Mouse (Mus musculus) right cerebral cortex, adult 18-20 months (tissue): ENCODE results near the gene Camp.

Source experiments
- DNase-seq: peaks from one replicate; pipeline ENCODE4 v3.0.0; 2022; ENCODE audit warnings: mixed read lengths

Gene Camp

DNA sequence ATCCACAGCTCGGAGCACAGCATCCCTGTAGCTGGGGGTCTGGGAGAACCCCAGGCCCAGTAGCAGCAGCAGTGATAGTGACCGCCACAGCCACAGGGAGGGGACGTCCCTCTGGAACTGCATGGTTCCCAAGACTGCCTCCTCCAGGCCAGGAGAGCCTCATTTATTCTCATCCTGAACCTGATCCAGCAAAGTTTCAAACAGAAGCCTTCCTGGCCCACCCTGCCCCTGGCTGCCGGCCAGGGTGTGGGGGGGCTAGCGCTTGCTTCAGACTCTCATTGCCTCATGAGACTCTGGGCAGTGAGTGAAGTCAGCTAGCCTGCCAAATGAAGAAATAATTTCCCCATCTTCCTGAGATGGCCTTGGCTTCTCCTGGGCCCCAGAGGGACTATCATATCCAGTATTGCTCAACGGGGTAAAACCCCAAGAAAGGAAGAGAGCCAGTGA, at the start of gene Camp:
Gene Camp, minus strand, starts transcription at position 306 of the 447 bp plus-strand sequence.
- DNase-seq, result no peak

DNA sequence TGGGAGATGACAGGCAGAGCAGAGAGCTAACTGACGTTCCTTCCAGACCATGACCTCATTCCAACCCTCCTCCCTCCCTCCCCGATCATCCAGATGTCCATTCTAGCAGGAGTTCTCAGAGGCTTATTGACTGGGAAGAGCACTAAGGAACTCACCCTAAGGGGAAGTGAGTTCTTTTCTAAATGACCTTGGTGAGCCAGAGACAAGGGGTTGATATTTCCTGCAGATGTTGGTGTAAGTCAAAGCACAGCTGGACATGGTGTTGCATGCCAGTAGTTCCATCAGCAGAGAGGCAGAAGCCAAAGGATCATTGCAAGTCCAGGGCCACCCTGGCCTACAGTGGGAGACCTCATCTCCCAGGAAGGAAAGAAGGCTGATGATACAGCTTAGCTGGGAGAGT, 48.6 kb upstream of the Camp start:
- DNase-seq, result no peak

DNA sequence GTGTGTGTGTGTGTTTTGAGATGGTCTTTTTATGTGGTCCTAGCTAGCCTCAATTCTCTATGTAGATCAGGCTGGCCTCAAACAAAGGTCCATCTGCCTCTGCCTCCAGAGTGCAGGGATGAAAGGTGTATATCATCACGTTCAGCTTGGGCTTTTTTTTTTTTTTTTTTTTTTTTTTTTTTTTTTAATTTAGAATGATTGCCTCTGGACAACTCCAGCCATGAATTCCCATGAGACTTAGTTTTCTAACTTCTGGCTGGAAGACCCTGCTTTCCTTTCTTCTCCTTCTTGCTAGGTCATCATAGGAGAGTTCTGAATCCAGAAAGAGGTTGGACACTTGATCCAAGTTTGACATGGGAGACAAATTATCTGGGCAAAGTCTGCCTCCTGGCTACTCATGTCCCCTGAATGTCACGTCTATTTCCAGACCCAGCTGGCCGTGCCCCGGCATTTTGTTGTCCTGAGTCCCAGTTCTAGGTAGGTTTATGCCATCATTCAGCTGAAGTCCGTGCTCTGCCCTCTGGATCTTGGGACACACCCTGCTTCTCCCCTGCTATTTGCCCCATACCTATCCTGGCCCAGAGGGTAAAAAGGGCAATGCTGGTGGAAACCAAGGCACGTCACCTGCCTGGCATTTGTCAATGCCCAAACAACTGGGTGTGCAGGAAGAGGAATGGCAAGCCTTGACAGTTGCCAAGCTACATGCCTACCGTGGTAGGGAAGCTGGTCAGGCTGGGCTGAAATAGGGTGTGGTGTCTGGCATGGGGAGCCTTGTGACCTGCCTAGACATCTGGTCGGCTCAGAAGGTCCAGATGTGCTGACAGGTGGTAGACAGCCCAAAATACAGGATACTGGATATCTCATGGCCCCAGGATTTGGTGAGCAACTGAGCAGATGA, 47.1 kb upstream of the Camp start:
- DNase-seq, result no peak

DNA sequence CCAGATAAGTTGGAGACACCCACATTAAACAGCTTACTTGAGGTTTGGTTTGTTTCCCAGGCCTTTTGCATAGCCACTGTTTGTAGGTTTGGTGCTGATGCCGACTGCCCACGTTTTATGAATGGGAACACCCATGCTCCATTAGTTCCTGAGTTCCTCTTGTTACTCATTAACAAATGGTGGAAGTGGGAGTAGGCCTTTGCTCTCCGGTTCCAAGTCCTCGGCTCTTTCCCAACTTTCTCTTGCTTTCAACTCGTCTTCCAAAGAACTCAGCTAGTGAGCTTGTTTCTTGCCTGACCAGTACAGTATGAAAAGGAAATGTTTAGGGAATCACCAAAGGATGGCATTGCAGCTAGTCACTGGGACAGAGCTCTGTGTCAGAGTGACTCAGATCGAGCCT, 46.2 kb upstream of the Camp start:
- no peak for DNase-seq

DNA sequence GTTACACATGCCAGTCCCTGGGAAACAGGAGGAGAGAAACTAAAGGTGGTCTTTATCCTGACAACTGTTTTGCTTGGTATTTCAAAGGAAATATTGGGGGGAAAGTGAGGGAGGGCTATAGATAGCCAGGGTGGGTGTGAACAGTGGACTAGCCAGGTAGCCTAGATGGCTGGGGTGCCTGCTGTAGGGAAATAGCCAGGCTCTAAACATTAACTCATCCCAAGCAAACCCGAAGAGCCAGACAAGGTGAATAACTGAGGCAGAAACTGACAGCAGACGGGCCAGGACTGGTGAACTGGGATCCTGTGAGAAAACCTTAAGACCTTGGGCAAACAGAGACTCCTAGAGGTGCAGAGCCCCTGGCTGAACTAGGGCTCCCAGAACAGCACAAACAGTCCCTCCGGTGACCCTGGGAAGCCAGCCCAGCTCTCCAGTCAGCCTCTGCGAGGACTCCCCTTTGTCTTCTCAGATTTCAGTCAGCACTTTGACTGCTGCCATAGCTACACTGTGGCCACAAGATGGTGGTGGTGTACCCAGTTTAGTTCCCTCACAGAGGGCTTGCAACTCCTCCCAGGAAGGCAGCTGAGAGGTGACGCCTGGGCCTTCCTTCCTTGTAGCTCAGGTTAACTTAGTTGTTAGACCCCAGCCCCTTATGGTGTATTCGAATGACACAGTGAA, 45.1 kb upstream of the Camp start:
- peak; percentile 78 for DNase-seq

DNA sequence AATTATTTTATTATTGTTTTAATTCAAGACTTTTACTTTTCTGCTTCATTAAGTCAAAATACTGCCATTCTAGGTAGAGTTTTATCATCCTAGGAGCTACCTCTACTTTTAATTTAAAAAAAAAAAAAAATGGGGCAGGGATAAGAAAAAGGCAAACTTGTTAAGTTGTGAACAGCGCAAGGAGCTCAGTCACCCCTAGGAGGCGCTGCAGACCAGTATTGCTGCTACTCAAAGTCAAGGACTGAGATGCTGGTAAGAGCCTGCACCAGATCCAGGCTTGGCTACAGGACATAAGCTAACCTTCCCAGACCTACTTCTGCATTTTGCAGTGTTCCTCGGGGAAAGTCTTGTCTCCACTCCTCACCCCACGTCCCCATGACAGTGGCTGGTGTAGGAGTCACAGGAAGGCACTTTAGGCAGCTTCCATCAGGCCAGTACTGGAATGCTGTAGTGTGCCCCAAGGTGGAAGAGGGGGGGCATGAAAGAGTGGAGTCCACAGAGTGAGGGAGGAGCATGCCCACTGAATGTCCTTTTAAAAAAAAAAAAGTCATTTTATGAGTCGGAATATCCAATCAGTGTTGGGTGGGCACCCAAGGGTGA, 43.3 kb upstream of the Camp start:
- DNase-seq, result peak; percentile 68

DNA sequence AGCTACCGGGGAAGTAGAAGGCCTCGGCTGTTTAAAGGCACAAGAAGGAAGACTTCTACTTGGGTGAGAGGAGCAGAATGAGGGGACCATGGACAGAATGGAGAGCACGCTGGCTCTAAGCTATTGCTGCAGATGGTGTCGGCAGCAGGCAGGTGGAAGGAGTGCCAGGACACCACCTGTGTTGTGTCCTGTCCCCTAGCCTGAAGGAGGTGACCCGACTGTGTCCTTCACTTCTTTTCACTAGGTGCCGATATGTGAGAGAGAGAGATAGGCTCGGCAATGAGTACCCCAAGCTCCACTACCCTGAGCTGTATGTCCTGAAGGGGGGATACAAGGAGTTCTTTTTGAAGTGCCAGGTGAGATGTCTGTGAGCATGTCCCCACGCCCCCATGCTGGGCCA, 42.1 kb upstream of the Camp start:
- DNase-seq, result no peak

DNA sequence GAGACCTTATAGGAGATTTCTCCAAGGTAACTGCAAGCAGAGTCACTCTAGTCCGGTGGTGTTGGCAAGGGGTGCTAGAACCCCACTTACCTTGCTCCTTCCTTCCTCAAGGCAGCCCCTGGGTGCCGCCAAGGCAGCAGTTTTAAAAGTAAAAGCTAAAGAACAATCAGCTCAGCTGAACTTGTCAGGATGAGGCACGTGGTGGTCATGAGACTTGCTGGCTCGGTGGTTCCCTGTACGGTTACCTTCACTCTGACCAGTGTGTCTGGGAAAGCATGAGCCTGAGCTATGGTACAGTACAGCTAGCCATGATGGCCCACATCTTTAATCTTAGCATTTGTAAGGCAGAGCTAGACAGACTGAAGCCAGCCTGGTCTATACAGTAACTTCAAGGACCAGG, 37.9 kb upstream of the Camp start:
- no peak for DNase-seq

DNA sequence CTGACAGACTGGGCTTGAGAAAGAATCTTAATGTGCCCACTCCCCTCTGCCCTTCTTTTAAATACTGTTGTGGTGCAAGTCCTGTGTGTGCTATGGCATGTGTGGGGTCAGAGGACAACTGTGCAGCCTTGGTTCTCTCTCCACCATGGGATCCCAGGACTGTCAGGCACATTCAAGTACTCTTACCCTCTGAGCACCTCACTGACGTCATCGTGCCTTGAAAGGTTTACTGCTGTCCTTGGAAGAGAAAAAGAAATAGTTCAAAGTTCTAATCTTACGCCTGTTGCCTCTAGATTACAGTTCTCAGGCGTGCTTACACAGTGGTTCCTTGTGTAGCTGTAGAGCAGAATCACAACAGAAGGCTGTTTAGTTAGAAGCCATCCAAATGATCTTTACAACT, 36.8 kb upstream of the Camp start:
- no peak for DNase-seq

DNA sequence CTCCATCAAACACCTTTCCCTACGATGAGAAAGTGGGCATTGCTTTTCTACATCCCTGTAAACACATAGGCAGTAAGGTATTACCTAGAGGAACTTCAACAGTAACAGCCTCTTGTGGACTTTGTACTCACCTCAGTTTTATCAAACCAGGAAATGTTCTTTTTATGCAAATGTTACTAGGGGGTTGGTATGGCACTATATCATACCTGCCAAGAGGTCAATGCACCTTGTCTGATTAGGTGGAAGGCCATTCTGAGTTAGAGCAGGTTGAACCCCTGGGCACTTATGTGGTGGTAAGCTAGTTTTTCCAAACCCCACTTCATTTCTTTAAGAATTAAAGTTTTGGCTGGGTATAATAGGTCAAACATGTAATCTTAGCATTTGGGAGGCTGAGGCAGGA, 29.9 kb upstream of the Camp start:
- DNase-seq, result no peak

DNA sequence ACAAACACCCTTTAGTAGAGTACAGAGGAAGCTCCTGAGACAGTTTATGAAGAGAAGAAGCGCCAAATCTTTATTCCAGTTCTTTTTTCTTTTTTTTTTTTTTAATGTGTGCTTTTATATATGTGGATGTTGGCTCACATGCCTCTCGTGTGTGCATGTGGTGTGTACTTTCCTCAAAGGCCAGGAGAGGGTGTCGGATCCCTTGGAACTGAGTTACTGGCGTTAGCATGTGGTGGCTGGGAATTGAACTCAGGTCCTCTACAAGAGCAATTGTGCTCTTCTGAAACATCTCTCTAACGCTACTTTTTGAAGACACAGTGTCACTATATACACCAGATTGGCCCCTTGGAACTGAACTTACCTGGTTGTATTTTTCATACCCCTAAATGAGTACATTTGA, 28.2 kb upstream of the Camp start:
- no peak for DNase-seq

DNA sequence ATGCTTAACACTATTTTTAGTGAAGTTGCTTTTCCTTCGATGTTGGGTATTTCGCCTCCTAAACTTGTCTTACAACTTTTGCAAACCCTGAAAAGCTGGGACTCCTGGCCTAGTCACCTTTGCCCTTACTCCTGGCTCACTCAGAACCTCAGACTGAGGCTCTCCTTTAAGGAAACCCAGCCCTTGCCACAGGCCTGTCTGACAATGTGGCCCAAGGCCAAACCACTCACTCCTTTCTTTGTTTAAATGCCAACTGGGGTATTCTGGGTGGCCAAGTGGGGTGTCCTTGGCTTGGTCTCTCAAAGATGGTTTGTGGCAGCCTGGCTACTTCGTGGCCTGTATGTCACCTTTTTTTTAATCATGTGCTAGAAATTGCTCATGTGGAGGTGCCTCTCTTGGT, 27.3 kb upstream of the Camp start:
- no peak for DNase-seq

DNA sequence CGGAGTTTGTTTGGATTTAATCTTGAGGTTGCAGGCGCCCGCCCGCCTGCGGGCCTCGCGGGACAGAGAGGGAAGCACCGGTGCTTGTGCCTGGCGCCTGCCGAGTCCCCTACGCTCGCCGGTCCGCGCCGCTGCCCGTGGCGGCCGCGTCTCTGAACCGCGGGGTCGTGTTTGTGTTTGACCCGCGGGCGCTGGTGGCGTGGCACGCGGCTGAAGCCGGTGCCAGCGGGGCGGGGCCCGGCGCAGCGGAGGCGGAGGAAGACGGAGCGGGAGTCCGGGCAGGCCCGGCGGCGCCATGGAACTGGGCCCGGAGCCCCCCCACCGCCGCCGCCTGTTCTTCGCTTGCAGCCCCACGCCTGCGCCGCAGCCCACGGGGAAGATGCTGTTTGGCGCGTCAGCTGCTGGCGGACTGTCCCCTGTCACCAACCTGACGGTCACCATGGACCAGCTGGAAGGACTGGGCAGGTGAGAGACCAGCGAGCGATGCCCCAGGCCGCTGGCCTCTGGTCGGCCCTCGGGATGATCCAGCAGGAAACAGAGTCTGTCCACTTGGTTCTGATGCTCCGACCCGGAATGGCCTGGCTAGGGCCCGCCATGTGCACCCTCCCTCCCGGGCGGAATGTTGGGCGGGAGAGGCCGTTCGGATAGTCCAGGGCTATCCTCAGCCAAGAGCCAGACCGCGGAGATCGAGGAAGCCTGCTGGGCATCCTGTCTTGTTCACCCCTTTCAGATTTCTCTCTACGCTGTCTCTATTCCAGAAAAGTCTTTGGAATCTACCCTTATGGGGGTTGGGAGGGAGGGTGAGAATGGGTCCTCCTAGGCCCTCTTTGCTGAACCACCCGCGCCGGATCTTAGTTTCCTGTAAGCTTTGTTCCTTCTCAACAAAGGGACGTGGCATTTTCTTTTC, 26.5 kb upstream of the Camp start:
- peak; percentile 39 for DNase-seq

DNA sequence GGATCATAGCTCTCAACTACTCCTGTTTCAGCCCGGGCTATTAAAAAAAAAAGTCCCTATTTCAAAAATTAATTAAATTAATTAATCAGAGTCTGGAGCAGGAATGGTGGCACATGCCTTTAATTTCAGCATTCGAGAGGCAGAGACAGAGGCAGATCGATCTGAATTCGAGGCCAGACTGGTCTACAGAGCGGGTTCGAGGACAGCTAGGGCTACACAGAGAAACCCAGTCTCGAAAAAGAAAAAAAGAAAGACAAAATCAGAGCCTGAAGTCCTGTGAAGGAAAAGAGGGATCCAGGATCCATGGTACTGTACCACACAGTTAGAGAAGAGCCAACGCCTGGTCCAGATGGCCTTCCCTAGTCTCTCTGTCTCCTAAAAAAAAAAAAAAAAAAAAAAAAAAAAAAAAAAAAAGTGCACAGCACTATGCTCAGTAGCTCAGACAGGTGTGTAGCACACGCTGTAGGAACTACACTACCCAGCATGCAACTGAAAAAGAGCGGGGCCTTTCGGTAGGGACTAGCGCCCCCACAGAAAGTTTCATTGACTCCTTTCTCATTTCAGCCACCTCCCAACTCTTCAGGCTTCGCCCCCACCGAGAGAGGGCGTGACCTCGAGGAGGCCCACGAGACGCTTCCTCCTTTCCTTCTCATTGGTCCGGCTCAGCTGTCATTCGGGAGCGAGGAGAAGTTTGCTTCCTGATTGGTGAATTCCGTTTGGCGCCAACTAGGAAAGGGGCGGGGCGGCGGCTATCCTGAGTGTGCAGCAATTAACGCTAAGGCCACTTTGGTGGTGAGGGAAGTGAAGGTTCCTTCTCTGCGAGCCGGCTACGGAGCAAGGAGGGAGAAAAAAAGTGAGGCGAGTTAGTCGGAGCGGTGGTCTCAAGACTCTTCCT, 25.6 kb upstream of the Camp start, which contains the start of gene Cdc25a:
Gene Cdc25a, plus strand, starts transcription at position 783 of the 895 bp plus-strand sequence.
- DNase-seq, result peak; percentile 97

DNA sequence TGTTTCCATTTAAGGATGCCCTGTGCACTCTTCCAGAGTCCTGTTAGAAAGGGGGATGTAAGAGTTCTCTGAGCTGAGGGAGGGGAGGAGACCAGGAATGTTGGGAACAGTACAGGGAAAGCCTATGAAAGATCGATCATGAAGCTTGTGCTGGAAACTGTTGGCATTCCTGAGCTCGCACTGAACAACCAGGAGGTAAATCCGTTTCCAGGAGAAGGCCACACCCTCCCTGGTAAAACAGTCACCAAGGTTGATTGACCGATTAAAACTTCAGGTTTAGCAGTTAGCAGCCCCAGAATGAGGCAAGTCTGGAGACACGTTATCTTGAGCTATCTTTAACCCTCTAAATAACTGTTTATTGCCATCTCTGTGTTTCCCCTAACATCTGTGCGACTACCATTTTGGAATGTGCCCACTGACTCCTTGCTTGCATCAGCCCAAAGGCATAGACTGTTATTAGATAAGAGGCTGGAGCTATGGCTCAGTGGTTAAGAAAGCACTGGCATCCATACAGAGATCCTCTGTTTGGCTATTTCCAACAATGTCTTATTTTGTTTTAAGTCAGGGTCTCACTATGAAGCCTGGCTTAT, 21.7 kb upstream of the Camp start:
- DNase-seq, result no peak

DNA sequence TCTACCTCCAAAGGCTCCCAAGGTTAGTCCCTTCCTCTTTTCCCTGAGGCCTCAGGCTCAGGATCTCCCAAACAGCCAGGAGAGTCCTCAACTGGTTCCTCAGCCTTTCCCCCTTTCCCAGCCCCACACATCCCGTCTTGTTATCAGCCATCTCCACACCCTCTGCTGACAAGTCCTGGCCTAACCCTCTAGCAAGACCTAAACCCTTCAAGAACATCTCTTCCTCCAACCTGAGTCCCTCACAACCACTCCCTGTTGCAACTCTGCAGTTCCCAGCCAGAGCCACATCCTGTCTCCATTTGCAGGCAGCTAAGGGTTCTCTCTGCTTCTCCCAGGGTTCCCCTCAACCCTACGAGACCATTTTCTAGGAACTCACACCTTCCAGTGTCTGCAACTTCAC, 16.8 kb upstream of the Camp start:
- DNase-seq, result no peak

DNA sequence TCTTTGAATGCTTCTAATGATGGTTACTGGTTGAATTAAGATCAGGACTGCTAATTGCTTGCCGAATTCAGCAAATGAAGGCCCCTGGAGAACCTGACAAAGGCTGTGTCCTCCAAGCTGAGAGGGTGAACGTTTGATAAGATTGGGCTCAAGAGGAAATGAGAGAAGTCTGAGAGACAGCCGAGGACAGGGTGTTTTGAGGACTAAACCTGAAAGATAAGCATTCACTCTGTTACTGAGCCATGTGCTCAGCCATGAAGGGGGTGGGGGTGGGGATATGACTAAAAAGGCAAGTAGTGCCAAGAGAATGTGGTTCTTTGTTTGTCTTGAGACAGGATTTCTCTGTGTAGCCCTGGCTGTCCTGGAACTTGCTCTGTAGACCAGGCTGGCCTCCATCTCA, 13.7 kb upstream of the Camp start:
- no peak for DNase-seq

DNA sequence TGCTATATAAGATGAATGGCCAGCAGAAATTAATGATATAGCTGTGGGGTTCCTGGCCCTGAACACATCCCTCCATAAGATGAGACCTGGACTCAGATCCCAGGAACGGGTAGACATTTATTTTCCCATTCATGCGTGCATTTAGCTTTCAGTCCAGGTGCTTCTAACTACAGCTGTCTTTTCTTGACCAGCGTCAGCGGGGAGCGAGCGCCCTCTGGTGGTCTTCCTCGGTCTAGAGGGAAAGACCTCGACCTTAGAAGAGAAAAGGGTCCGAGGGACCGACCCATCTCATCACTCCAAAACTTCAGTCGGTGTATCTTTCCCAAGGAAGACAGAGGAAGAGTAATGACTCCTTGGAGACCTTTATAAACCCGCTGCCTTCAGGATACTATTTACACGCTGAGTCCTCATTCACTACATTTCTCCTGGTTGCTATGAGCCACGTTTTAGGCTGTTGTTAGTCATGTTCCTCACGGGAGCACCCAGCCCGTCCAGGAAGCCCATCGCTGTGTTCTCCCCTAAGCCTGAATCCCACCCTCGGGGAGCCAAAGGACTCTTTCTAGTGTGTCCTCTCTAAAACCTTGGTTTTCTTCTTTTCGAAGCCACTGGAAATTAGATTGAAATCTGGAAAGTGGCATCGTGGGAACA, 13.1 kb upstream of the Camp start:
- DNase-seq, result peak; percentile 52

DNA sequence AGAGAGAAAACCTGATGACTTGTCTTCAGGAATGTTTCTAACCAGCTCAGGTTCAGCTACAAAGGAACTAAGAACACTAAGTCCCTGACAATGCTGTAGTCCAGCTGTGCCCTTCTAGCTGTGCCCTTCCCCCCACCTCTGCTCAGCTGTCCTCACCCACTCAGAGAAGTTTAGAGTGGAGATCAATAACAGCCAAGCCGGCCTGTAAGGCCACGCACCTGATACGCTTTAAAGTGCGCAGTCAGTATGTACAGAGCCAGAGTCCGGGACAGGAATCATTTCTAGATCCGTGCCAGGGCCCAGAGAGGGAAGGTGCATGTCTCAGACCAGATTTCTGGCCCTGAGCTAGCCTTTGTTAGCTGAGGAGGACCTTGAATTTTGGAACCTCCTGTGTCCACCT, 6.5 kb upstream of the Camp start:
- no peak for DNase-seq

DNA sequence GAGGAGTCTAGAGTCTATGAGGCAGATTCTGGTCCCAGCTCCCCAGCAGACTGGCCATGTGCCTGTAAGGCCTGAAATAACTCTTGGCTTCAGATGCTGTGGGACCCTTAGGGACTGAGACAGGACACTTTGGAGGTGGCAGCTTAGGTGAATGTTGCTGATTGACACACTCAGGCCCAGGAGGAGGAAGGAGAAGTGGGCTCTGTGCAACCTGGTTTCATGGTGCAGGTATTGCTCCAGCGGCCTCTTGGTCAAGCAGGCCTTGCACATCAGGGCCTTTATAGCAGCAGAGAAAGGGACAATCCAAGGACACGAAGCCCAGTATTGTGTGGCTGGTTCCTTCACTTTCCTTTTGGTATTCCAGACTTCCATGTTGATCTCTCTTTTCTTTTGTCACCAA, 4.9 kb upstream of the Camp start:
- no peak for DNase-seq

DNA sequence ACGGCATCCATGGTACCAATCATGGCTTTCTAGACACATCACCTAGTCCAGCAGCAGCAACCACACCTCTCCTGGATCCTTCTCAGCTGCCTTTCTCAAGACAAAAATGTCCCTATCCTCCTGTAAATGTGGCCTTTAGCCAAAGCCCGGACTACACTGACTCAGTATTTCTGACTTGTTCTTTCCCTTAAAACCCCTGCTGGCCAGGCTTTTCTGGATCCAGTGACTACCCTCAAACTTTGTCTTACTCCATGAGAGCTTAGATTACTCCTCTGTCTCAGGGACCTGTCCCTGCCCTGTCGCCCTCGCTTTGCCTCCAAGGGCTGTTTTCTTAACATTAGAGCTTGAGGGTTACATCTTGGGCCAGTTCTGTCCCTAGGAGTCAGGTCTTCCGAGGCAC, 682 bp upstream of the Camp start:
- DNase-seq, result no peak
